22 mouse cellular contexts compared by ENCODE assay signal in genomic region chr3:56706038-56706437, GRCm38 (mm10).
DNase-seq lines count a peak whose midpoint lies in the region; ATAC-seq and TF ChIP-seq lines count a peak whose summit lies in the region.
"Had no signal": no experiment of that assay in that cellular context is flagged by ENCODE, and none has a peak within 500 bp of the region (broad histone marks: within the 10 kb centered on the region; RNA-seq: fewer than 3 reads in every experiment).

No protein-coding gene starts in this region.

- no peak overlapping the region for H3K9ac ChIP-seq in forebrain, embryonic 15.5 days (replicated peaks)
- H3K9ac ChIP-seq: forebrain, embryonic 12.5 days; forebrain, postnatal 0 days; heart, embryonic 13.5 days; hindbrain, embryonic 14.5 days; intestine, embryonic 15.5 days had no signal

- in situ Hi-C loops in Patski (cut with MboI; ENCODE audit: low pct_unique_long_range_greater_than_20kb), result no loop called here

- no peak for TF ChIP-seq CTCF in Patski (IDR thresholded peaks at IDR 0.05)
- TF ChIP-seq CTCF in embryonic fibroblast, embryonic 13.5 days (IDR thresholded peaks at IDR 0.05; ENCODE audit: borderline replicate concordance, insufficient read depth, low read length), result no peak

- POLR2A ChIA-PET in Patski (lab: Charles Lee), result no interaction called here

- peak overlapping the region; percentile 65 for H3K27ac ChIP-seq in embryonic fibroblast, embryonic 13.5 days (ENCODE audit: insufficient read depth, low read length)
- no peak overlapping the region for H3K27ac ChIP-seq in forebrain, embryonic 15.5 days (replicated peaks)
- H3K27ac ChIP-seq: embryonic facial prominence, embryonic 10.5 days; forebrain, embryonic 12.5 days; heart, embryonic 13.5 days; hindbrain, embryonic 10.5 days; hindbrain, embryonic 14.5 days; intestine, embryonic 15.5 days had no signal

- no peak overlapping the region for H3K4me2 ChIP-seq in forebrain, embryonic 15.5 days (replicated peaks)
- H3K4me2 ChIP-seq: forebrain, embryonic 12.5 days; heart, embryonic 13.5 days; hindbrain, embryonic 14.5 days; intestine, embryonic 15.5 days had no signal

- peaks cover 9% of the 10 kb centered on the region for H3K4me1 ChIP-seq in embryonic fibroblast, embryonic 13.5 days (ENCODE audit: control insufficient read depth, insufficient read depth, low read length)
- H3K4me1 ChIP-seq in forebrain, embryonic 15.5 days, result 0 out of 2 replicates have a peak, but pooled peaks cover 6% of the 10 kb centered on the region
- H3K4me1 ChIP-seq: forebrain, embryonic 12.5 days; heart, embryonic 13.5 days; hindbrain, embryonic 10.5 days; intestine, embryonic 15.5 days had no signal

- peaks cover 17% of the 10 kb centered on the region for H3K27me3 ChIP-seq in Patski
- no peaks in the 10 kb centered on the region for H3K27me3 ChIP-seq in forebrain, embryonic 15.5 days
- H3K27me3 ChIP-seq: forebrain, embryonic 12.5 days; heart, embryonic 13.5 days; intestine, embryonic 15.5 days had no signal

- no peak for TF ChIP-seq POLR2A in embryonic fibroblast, embryonic 13.5 days (IDR thresholded peaks at IDR 0.05; ENCODE audit: low read depth, low read length)

- CTCF ChIA-PET in Patski (lab: Charles Lee), result no interaction called here

- no peak overlapping the region for H3K4me3 ChIP-seq in embryonic fibroblast, embryonic 13.5 days (ENCODE audit: insufficient read depth, low read length)
- no peak overlapping the region for H3K4me3 ChIP-seq in forebrain, embryonic 15.5 days
- H3K4me3 ChIP-seq: embryonic facial prominence, embryonic 10.5 days; erythroblast, embryonic 14.5 days; forebrain, embryonic 12.5 days; heart, embryonic 13.5 days; hindbrain, embryonic 10.5 days; intestine, embryonic 15.5 days had no signal

- 78% methylated on average over 4 of the region's 4 CpGs for WGBS in forebrain, embryonic 15.5 days

- DNase-seq in adrenal gland, adult 8-10 months, result peak; percentile 50
- no peak for DNase-seq in adrenal gland, adult 18-20 months (ENCODE audit: low spot score in 2 of 2)
- DNase-seq in 3T3-L1 (ENCODE audit: low read depth, low spot score), result peak; percentile 85
- DNase-seq in Patski (ENCODE audit: low read depth, low spot score), result peak; percentile 64
- no peak for DNase-seq in urinary bladder, postnatal 36 days (ENCODE audit: low spot score in 2 of 2)
- DNase-seq: B cell, adult 2 months; cerebellum, adult 2 months; cerebellum, postnatal 10 days; forebrain, postnatal 0 days; gastrocnemius, postnatal 14 days; kidney, adult 18-20 months had no signal

- no peaks in the 10 kb centered on the region for H3K36me3 ChIP-seq in forebrain, embryonic 15.5 days
- H3K36me3 ChIP-seq: embryonic facial prominence, embryonic 10.5 days; forebrain, embryonic 12.5 days; G1E; heart, embryonic 13.5 days; hindbrain, embryonic 10.5 days; intestine, embryonic 15.5 days had no signal

- no peaks in the 10 kb centered on the region for H3K9me3 ChIP-seq in forebrain, embryonic 15.5 days
- H3K9me3 ChIP-seq: embryonic facial prominence, embryonic 10.5 days; forebrain, embryonic 12.5 days; G1E; heart, embryonic 13.5 days; hindbrain, embryonic 10.5 days; intestine, embryonic 15.5 days had no signal

- ATAC-seq in Patski, result peak; percentile 85
- ATAC-seq in forebrain, embryonic 15.5 days (replicated peaks), result no peak
- ATAC-seq: CD4-positive, CD25-positive, alpha-beta regulatory T cell, adult 4 months; forebrain, postnatal 0 days; intestine, embryonic 15.5 days had no signal

Comparison
In these comparisons a context has a peak if more than half of its experiments do, and no peak if none do; other contexts are left out.
1. DNase-seq: peak in adrenal gland, adult 8-10 months (single experiment), 3T3-L1 (single experiment) and Patski (single experiment); none in adrenal gland, adult 18-20 months (0 of 2) and urinary bladder, postnatal 36 days (0 of 2).